Mouse (Mus musculus) thymus, postnatal 10 days (tissue): ENCODE data around the gene Iars2.

ENCODE experiments used
- DNase-seq, 2 experiments: peaks; one replicate each; pipeline ENCODE4 v3.0.0; 2021; ENCODE audit warnings: low spot score in 2 of 2

Iars2 gene

DNA sequence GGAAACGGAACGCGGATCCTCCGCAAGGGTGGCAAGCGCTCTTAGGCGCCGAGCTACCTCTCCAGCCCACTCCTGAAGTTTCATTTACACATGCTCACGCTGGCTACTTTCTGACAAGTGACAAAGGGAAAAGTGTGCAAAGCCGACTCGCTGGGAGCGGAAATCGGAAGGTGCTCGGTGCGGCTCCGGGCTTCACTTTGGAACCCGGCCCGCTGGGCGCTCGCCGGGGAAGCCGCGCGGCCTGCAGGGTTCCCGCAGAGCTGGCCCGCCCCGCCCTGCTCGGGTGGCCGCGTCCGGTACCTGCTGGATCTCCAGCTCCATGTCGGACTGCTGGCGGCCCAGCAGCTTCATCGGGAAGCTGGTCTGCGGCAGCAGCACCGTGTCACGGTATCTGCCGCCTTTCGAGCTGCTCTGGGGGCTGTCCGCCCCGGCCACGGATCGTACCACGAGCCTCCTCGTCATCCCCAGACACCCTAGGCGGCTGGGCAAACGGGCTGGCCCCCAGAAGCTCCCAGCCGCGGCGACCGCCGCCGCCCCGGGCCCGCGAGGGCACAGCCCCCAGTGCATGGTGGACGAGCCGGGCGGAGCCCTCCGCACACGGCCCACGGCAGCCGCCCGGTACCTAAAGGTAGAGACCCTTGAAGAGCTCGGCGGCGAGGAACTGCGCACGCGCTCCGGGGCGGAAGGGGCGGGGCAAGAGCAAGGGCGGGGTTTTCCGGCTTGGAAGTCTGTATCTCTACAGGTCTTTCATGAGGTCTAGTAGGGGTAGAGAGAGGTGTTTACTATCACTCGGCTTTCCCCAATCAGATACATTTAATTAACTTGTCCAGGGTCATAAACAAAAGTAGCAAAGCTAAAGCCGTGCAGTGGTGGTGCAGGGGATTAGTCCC, at the start of gene Iars2:
Gene Iars2, minus strand, starts transcription at position 676 of the 890 bp plus-strand sequence.
- DNase-seq: peak; percentile 87 to 95

DNA sequence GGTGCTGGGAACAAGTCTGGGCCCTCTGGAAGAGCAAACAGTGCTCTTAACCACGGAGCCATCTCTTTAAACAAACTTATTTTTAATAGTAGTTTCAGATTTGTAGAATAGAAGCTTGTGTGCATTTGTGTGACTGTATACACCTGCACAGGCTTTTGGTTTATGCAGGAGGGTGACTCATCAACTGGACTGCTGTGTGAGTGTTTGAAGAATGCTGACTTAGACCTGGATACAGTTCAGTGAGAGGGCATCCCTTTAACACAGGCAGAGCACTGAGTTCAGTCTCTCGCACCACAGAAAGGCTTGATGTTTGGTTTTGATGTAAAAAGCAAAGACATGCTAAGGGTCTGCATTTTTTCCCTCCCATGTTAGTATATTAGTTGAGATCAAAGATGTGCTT, 48.2 kb upstream of the Iars2 start:
- DNase-seq: no peak

DNA sequence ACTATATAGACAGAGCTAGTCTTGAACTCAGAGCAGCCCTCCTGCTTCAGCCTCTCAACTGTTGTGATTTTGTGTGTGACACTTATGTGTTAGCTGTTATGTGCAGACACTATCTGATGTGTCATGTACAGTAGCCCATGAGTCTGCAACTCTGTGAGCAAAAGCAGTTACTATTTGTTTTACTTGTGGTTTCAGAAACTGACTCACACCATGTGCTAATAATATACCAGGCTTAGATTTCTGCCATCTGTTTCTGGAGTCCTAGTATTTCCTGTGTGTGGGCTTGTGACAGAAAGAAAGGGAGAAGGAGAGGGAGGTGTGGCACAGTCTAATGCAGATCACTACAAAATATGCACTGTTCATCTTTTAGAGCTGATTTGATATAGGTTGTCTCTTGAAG, 47.2 kb upstream of the Iars2 start:
- DNase-seq: no peak

DNA sequence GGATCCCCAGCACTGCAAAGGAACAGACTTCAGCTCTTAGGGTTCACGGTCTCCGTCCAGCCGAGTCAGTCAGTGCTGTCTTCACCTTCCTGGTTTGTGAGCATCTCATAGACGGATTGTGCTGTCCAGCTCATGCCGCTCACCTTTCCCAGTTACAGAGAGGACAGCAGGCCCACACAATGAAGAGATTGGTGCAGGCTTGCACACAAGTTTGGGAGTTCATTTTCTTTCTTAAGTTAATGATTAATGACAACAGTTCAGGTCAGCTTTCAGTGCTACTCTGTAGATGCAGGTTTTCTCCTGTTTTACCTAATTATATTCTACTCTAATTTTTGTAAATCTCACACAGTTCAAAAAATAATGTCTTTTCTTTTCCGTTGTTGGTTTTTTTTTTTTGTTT, 40.8 kb upstream of the Iars2 start:
- DNase-seq: no peak

DNA sequence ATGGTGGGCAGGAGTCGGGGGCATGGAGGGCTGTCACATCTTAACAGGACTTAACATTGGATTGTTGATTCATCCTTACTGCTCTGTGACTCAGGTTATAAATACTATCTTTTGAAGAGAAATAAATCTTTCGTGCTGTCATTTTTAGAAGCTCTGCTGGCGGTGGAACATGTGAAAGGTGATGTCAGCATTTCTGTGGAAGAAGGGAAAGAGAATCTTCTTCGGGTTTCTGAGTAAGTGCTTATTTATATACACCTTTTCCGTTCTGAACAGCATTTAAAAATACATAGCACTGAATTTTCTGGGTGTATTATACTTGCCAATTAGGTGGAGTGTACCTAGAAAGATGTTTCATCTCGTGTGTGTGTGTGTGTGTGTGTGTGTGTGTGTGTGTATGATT, 38.2 kb upstream of the Iars2 start:
- no peak for DNase-seq

DNA sequence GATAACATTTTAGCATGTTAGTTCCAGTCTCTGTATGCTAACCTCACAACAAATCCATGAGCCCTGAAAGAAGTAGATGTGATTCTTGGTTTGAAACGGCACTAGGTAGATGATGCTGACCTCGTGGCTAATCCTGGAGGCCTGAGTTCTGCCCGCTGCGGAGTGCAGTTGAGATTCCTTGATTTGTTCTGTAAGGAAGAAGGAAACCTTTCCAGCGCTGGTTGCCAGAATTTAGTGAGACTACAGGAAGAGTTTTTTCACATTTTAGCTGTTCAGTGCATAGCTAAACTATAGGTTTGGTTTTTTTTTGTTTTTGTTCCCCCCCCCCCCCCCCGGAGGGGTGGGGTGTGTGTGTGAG, 35.0 kb upstream of the Iars2 start:
- DNase-seq: no peak

DNA sequence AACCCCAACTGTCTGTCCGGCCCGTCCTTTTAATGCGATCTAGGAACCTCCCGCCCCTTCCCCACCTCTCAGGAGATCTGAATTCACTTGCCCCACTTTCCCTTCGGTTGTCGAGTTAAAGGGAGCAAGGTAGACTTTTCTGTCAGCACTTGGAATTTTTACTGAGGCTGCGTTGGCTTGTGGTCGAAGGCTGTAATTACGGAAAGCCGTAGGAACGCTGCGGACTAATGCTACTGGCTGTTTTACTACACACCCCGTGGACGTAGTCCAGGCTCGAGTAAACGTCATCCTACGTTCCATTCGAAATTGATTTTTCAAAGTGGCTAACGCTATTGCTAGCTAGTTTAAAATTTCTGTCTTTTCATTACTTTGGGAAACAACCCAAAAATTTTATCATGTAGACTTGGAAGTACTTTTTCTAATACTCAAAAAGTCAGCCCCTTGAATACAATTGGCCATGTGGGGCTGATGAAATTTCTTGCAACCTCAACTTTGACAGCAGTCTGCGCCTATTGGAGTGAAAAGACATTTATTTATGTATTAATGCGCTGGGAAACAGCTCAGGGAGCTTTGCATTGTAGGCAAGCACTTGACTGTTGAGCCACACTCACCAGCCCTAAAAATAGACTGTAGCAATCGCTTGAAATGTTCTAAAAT, 34.5 kb upstream of the Iars2 start:
- DNase-seq: peak in 1 of 2 experiments; percentile 7

DNA sequence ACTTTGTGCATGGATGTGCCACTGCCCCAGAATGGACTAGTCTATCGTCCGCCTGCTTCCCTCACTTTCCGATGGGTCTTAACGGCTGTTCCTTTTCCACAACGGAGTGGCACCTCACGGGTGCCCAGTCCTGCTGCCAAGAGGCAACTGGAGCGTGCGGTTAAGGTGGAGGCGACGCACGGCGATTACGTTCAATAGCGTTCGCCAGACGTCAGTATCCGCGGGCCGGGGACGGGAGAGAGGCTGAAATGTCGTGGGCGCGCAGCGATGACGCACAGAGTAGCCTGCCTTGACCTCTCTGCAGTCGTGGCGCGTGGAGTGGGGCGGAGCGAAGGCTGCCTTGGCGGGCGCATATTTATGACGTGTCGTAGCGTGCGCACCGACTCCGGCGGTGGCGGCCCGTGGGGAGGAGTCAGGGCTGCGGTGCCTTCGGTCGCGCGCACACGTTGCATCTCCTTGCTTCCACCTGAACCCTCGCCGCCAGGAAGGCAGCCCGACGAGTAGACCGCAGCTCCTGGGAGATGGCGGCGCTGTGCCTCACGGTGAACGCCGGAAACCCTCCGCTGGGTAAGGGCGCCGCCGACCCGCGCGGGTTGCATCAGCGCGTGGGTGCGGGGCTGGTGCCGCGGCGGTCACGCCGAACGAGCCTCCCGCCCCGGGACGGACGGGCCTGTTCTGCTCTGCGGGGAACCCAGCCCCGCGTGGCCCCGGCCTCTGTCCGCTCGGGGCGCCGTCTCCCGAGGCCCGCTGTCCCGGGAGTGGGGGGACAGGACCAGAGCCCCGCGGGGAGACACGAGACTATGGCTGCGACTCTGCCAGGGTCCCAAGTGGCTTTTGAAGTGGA, 33.7 kb upstream of the Iars2 start, which contains the start of gene Eprs:
Gene Eprs, plus strand, starts transcription at position 368 of the 844 bp plus-strand sequence.
- DNase-seq: peak; percentile 98

DNA sequence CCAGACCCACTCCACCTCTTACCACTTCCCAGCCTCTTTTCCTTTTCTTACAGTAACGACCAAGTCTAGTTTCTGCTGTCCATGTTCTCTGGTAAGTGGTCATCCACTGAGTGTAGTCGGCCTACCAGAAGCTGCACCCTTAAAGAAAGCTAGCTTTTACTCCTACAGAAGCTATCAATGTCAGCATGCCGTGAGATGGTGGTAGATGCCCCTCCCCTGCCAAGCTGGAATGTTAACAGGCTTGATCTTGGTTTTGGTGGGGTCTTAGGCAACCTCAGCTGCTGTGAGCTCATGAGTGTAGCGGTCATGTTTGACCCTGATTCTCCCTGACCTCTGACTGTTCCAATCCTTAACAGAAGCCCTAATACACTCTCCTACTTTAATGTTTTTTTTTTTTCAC, 29.0 kb upstream of the Iars2 start:
- no peak for DNase-seq

DNA sequence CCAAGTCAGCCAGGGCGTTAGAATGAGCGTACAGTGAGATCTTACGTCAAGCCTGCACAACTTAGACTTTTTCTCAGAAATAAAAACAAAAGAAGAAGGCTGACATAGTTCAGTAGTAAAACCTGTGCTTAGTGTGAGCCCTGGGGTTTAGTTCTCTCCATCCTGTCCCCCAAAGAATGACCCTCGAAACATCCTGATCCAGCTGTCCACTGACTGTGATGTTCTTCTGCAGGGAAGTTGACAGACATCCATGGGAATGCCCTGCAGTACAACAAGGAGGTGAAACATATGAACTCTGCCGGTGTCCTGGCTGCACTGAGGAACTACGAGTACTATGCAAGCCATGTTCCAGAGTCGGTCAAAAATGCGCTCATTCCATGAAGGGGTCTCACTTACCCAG, 27.1 kb upstream of the Iars2 start:
- no peak for DNase-seq

DNA sequence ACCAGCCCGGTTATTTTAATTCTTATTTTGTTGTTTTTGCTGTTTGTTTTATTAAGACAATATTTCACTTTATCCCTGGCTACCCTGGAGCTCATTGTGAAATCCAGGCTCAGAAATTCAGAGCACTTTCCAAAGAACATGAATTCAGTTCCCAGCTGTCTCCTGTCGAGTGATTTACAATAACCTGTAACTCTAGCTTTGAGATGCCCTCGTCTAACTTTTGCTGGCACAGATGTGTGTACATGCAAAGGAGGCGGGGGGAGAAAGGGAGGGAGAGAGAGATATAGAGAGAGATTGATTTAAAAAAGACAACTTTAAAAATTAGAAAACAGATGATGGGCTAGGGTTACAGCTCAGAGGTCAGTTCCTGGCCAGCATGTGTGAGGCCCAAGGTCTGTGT, 25.5 kb upstream of the Iars2 start:
- DNase-seq: no peak

DNA sequence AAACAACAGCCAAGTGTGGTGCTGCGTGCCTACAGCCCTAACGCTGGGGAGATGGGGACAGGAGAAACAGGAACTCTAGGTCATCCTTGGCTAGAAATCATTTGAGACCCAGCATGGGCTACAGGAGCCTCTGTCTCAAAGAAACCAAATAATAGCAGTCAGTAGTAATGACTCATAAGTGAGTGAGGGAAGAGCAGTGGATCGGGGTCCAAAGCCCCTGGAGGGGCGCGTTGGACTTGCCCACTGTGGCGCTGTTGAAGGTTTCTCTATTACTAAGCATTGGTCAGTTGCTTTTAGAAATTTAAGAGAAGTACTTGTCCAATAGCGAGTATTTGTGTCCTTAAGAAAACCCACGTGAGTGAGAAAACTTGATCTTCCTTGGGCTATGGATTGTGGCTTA, 24.2 kb upstream of the Iars2 start:
- DNase-seq: no peak

DNA sequence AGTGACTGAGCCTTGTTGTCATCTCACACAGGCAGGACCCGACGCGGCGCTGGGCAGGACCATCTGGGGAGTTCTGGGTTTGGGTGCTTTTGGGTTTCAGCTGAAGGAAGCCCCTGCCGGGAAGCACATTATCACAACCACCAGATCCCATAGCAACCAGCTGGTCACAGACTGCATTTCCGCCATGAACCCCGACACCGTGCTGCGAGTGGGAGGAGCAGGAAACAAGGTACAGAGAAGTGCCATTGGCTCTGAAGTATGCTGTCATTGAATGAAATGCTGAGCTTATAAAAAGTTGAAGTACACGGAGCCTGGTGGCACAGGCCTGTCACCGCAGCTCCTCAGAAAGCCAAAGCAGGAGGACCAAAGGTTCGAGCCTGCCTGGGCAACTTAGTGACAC, 23.0 kb upstream of the Iars2 start:
- no peak for DNase-seq

DNA sequence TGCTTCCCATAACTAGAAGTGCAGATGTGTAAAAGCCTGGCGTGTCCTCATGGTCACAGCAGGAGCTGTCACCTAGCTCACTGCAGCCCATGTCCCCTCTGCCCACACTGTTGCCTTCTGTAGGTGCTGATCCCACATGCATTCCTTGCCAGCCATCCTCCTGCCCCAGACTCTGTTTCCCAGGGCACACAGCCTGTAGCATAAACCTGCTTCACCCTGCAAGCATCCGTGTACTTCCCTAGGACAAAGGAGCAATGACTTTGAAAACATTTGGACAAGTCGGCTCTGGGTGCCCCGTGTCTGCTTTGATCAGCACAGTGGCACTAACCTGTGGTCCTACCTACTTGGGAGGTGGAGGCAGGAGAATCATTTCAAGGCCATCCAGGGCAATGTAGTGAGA, 21.4 kb upstream of the Iars2 start:
- DNase-seq: no peak

DNA sequence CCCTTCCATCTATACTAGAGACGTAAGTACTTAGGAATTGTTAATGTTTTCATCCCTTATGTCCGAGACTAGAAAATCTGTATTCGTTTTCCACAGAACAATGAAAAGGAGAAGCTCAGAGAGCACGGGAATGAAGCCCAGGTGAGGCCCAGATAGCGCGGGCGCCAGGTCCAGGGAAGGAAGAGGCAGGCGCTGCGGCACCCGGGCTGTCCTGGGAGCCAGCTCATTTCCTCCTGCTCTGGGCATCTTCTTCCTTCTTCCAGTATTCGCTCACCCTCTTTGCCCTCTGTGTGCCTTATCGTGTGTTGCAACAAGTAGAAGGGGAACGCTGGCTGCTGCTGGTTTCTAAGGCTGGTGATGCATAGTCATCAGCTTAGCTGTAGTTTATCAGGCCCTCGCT, 20.5 kb upstream of the Iars2 start:
- no peak for DNase-seq

DNA sequence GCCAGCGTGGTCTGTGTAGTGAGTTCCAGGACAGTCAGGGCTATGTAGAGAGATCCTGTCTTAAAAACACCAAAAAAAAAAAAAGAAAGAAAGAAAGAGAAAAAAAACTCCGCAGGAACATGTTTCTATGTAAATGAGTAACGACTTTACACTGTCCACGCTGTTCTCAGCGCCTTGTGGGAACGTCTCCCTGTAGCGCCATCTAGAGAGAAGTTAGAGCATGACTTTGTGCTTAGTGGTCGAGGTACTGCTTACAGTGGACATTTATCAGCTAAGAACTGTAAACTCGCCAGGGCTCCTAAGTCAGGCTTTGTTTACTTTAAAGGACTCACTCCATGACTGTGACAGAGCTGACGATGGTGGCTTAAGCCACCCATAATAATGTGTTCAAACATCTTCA, 17.0 kb upstream of the Iars2 start:
- DNase-seq: no peak

DNA sequence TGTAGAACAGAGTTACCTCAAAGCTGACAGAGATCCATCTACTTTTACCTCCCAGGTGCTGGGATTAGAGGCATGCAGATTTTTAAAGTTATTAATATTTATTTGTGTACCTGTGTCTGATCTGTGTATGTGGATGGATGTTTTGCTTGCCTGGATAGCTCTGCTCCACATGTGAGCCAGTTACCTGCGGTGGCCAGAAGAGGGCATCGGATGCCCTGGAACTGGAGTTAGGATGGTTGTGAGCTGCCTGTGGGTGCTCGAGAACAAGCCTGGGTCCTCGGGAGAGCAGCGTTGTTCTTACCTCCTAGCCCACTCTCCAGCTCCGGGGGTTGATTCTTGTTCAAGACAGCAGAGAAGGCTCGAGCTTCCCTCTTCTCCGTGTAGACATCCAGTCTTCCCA, 14.2 kb upstream of the Iars2 start:
- no peak for DNase-seq

DNA sequence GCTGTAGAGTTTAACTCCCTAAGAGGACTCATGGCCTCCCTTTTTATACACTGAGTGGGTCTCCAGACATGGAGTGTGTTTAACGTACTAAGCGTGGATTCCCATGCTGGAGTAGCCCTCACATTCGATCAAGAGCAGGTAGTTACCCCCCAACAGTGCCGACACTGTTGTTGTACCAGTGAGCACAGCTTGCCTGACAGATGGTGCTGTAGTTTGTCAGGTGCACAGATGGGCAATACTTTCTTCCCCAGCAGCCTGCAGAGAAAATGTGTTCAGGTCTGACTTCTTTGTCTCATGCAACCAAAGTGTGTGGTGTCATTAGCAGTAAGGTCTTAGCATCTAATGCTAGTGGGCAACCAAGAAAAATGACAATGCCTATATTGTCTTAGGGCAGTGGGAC, 13.2 kb upstream of the Iars2 start:
- no peak for DNase-seq

DNA sequence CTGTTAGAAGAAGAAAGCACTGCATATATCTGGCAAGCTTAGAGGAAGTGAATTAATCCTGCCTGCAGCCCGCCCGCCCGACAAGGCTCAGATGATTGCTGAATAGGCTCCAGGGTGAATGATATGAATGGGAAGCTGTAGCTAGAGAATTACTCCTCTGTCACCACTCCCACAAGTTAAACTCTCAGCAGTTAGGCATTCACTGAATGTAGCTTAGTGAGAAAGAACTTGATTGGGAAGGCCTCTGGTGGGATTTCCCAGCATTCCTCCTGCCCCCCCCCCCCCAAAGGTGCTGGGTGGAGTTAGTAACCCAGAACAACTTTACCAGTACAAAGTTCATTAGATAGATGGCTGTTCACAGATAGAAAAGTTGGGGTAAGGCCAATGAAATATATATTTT, 7.3 kb upstream of the Iars2 start:
- DNase-seq: no peak

DNA sequence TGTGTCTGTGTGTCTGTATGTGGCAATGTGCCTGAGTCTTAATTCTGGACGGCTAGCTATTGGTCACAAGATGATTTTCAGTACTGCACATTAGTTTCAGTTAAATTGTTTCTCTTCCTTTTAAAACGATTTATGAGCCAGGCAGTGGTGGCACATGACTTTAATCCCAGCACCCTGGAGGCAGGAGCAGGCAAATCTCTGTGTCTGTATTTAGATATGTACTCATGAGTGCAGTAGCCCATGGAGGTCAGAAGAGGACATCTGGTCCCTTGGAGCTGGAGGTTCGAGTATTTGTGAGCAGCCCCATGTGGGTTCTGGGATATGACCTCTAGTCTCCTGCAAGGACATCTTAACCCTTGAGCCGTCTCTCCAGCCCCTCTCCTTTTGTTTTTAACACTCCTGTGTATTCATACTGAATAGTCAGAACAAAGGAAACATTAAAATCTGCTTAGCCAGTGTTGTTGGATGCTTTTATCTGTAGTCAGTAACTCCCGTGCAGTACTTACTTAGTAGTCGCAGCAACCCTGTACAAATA, 6.1 kb upstream of the Iars2 start:
- no peak for DNase-seq

DNA sequence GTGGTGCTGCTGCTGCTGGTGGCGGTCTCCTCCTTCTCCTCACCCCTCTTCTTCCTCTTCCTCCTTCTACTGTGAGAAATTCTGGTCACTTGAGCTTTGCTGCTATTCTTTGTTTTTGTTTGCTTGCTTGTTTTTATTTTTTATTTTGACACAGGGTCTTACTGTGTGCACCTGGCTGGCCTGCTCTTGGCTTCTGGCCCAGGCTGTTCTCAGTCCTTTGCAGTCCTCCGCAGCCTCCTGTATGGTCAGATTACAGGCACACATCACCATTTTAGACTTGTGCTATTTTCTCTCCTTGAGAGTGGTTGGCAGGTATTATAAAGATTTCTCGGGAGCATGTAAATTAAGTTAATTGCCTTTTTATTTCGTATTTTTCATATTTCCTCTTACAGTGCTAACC, 4.9 kb upstream of the Iars2 start:
- no peak for DNase-seq

DNA sequence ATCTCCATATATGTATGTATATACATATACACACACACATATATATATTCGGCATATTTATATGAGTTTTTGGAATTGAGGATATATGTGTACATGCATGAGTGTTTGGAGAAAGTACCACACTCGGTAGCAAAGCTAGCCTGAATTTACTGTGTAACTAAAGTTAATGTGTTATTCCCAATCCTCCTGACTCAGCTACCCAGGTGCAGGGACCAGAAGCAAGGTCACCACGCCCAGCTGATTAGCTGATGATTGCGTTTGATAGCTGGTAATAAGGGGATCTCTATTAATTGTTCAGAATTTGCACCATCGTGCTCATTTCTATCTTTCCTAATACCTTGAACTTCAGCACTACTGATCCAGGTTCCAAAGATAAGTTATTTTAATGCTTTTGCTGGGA, 4.5 kb upstream of the Iars2 start:
- no peak for DNase-seq
